Mouse (Mus musculus) thymus, adult 2 months (tissue): ENCODE measurements around the gene Mlkl. TPM values are rescaled to one million over a fixed set of nuclear protein-coding genes. Genes with fewer than 3 reads are reported as not detected.
"Not testable (repeated sequence)": the region's sequence is repeated elsewhere in the genome, so short reads cannot be mapped to it uniquely, and the experiment has no call there.

Experiments
- DNase-seq: peaks from one replicate; pipeline ENCODE4 v3.0.0; 2021
- H3K27ac ChIP-seq: fragments of 200-500 bp; 2 replicates; pipeline ENCODE4 v1.5.1; 2012; ENCODE audit warnings: low read length, control low read depth; ENCODE audit not compliant: control insufficient read depth, insufficient read depth
- H3K27me3 ChIP-seq: fragments of 200-500 bp; 2 replicates; pipeline ENCODE4 v1.6.1; 2012; ENCODE audit warnings: mild to moderate bottlenecking, low read length, moderate library complexity, mixed read lengths; ENCODE audit not compliant: control insufficient read depth, insufficient read depth
- H3K36me3 ChIP-seq: fragments of 200-500 bp; 2 replicates; pipeline ENCODE4 v1.6.1; 2012; ENCODE audit warnings: mild to moderate bottlenecking, low read length, moderate library complexity; ENCODE audit not compliant: control insufficient read depth, insufficient read depth
- H3K4me1 ChIP-seq: fragments of 200-500 bp; replicated peaks from 2 replicates; pipeline ENCODE4 v1.6.1; 2012; ENCODE audit warnings: low read length; ENCODE audit not compliant: control insufficient read depth, insufficient read depth
- H3K4me3 ChIP-seq: fragments of 200-500 bp; 2 replicates; pipeline ENCODE4 v1.5.1; 2012; ENCODE audit warnings: mild to moderate bottlenecking, low read length, control low read depth, moderate library complexity; ENCODE audit not compliant: control insufficient read depth, insufficient read depth
- CTCF ChIP-seq: fragments of 200-500 bp; IDR thresholded peaks from 2 replicates; pipeline ENCODE4 v1.5.1; 2012; ENCODE audit warnings: mild to moderate bottlenecking, control low read depth, low read length, moderate library complexity, borderline replicate concordance; ENCODE audit not compliant: control insufficient read depth, poor library complexity, insufficient read depth; ENCODE audit errors: extremely low read depth
- POLR2A ChIP-seq: fragments of 200-500 bp; IDR thresholded peaks from 2 replicates; pipeline ENCODE4 v1.6.1; 2012; ENCODE audit warnings: mild to moderate bottlenecking, low read length, control low read depth, moderate library complexity; ENCODE audit not compliant: control insufficient read depth, poor library complexity, insufficient read depth; ENCODE audit errors: extremely low read depth
- WGBS: fragments of 180-500 bp; shearing (Covaris S2); methylation state at CpG from one replicate; pipeline ENCODE4 v1.1.7; 2018; 5-methylcytosine and 5-hydroxymethylcytosine counted together
- polyA plus RNA-seq: library from polyadenylated mRNA; depleted of rRNA; stranded (reverse); fragments of >200 nt; gene quantifications from 2 replicates; pipeline ENCODE4 v1.2.3, GENCODE M21; 2012

Gene Mlkl
- polyA plus RNA-seq, 1 experiment = 0.65 TPM

- Histone ChIP-seq H3K27me3 (no peaks in the 10 kb centered on the region), H3K27ac (no peak overlapping the region), H3K4me3 (no peak overlapping the region), H3K36me3 (no peaks in the 10 kb centered on the region), H3K4me1 (no peaks in the 10 kb centered on the region)
- DNase-seq = no peak
- 68% methylated on average over 5 of the region's 5 CpGs for WGBS
- no peak for TF ChIP-seq POLR2A
- TF ChIP-seq CTCF = no peak
Observed at GRCm38 (mm10) chr8:111305031-111305730, 32.8 kb downstream of the Mlkl start.

GRCm38 (mm10) chr8:111304359-111304758 lies 33.6 kb downstream of the Mlkl start:
- Histone ChIP-seq H3K27ac (no peak overlapping the region), H3K4me1 (no peaks in the 10 kb centered on the region), H3K36me3 (no peaks in the 10 kb centered on the region), H3K27me3 (no peaks in the 10 kb centered on the region), H3K4me3 (no peak overlapping the region)
- no peak for DNase-seq
- WGBS = 96% methylated on average over 3 of the region's 3 CpGs
- TF ChIP-seq CTCF (no peak), POLR2A (no peak)

- H3K36me3 ChIP-seq, DNase-seq, H3K27me3 ChIP-seq, H3K4me1 ChIP-seq, H3K4me3 ChIP-seq, H3K27ac ChIP-seq: not testable (repeated sequence)
- WGBS = 91% methylated on average over 5 of the region's 5 CpGs
Observed at GRCm38 (mm10) chr8:111303076-111303803, 34.7 kb downstream of the Mlkl start.

- peak overlapping the region; percentile 90 for H3K4me3 ChIP-seq
- WGBS = 69% methylated on average over 11 of the region's 11 CpGs
- 0 out of 2 replicates have a peak, but pooled peaks cover 2% of the 10 kb centered on the region for H3K4me1 ChIP-seq
- TF ChIP-seq CTCF (no peak), POLR2A (no peak)
- H3K36me3 ChIP-seq = 0 out of 2 replicates have a peak, but pooled peaks cover 6% of the 10 kb centered on the region
- peak; percentile 12 for DNase-seq
- H3K27ac ChIP-seq = no peak overlapping the region
- no peaks in the 10 kb centered on the region for H3K27me3 ChIP-seq
Observed at GRCm38 (mm10) chr8:111300597-111301546, 37.1 kb downstream of the Mlkl start.

- Histone ChIP-seq H3K27ac (peak within 1 kb of the TSS; percentile 1; the same call in 1 of the 2 replicates), H3K4me1 (0 out of 2 replicates have a peak, but pooled peaks cover 2% of the 10 kb centered on the region), H3K27me3 (no peaks in the 10 kb centered on the region), H3K36me3 (peaks cover 12% of the 10 kb centered on the region), H3K4me3 (peak within 1 kb of the TSS; percentile 90)
- peak; percentile 93 for DNase-seq
- under 1% methylated on average over 67 of the region's 67 CpGs for WGBS
- TF ChIP-seq CTCF = 0 out of 2 replicates have a peak, but pooled peaks have one; percentile 50
- TF ChIP-seq POLR2A = peak; percentile 67
Observed at GRCm38 (mm10) chr8:111299821-111300568, 38.0 kb downstream of the Mlkl start, which contains the start of gene Rfwd3. Gene Rfwd3, minus strand, starts transcription at chr8:111300222.
